Comparison of ENCODE assay signal across 21 mouse cellular contexts in genomic region chr3:94473567-94474232, GRCm38 (mm10). TPM values are rescaled to one million over a fixed set of nuclear protein-coding genes. Genes with fewer than 3 reads are reported as not detected.
DNase-seq lines count a peak whose midpoint lies in the region; ATAC-seq lines count a peak whose summit lies in the region.
"Had no signal": no experiment of that assay in that cellular context is flagged by ENCODE, and none has a peak within 500 bp of the region (broad histone marks: within the 10 kb centered on the region; RNA-seq: fewer than 3 reads in every experiment).

No protein-coding gene starts in this region.

- peaks cover 5% of the 10 kb centered on the region for H3K27me3 ChIP-seq in heart, embryonic 14.5 days (ENCODE audit: control insufficient read depth, insufficient read depth, low read length)
- H3K27me3 ChIP-seq in midbrain, embryonic 16.5 days (ENCODE audit: control insufficient read depth, insufficient read depth, low read depth, low read length), result no peaks in the 10 kb centered on the region
- peaks cover 9% of the 10 kb centered on the region for H3K27me3 ChIP-seq in midbrain, embryonic 10.5 days (ENCODE audit: low read depth, poor library complexity, severe bottlenecking)
- H3K27me3 ChIP-seq: CH12.LX; neural tube, embryonic 13.5 days had no signal

- no peaks in the 10 kb centered on the region for H3K9me3 ChIP-seq in heart, embryonic 14.5 days (ENCODE audit: control insufficient read depth, low read length)
- no peaks in the 10 kb centered on the region for H3K9me3 ChIP-seq in midbrain, embryonic 16.5 days (replicated peaks; ENCODE audit: control insufficient read depth, low read length, poor library complexity, severe bottlenecking)
- no peaks in the 10 kb centered on the region for H3K9me3 ChIP-seq in midbrain, embryonic 10.5 days (replicated peaks)
- H3K9me3 ChIP-seq: embryonic facial prominence, embryonic 10.5 days; limb, embryonic 15.5 days; neural tube, embryonic 13.5 days had no signal

- no peaks in the 10 kb centered on the region for H3K36me3 ChIP-seq in heart, embryonic 14.5 days (ENCODE audit: control insufficient read depth, insufficient read depth, low read length)
- no peaks in the 10 kb centered on the region for H3K36me3 ChIP-seq in midbrain, embryonic 16.5 days (ENCODE audit: control insufficient read depth, insufficient read depth, low read length)
- H3K36me3 ChIP-seq in midbrain, embryonic 10.5 days, result no peaks in the 10 kb centered on the region
- H3K36me3 ChIP-seq: embryonic facial prominence, embryonic 10.5 days; limb, embryonic 15.5 days; neural tube, embryonic 13.5 days had no signal

- H3K4me2 ChIP-seq in heart, embryonic 14.5 days (ENCODE audit: low read length), result peak overlapping the region; percentile 70
- H3K4me2 ChIP-seq in midbrain, embryonic 16.5 days (ENCODE audit: low read length), result no peak overlapping the region

- peak; percentile 54 to 62 for DNase-seq in cerebellum, postnatal 14 days
- no peak for DNase-seq in cerebellum, adult 11 months
- no peak for DNase-seq in heart, adult 8-10 months (ENCODE audit: low spot score)
- no peak for DNase-seq in midbrain, embryonic 10.5 days (ENCODE audit: low spot score)
- peak; percentile 52 for DNase-seq in retina, postnatal 7 days (ENCODE audit: low read depth, low spot score)
- no peak for DNase-seq in kidney, adult 18-20 months
- DNase-seq: cerebellum, postnatal 36 days; kidney, postnatal 10 days; layer of hippocampus, adult 9-11 months; liver, postnatal 0 days; lung, postnatal 4 days; thymus, postnatal 4 days had no signal

- peaks cover 14 to 24% of the 10 kb centered on the region in 2 experiments for H3K4me1 ChIP-seq in heart, embryonic 14.5 days (ENCODE audit: control insufficient read depth in 2 of 2, insufficient read depth in 2 of 2, low read length in 2 of 2)
- H3K4me1 ChIP-seq in midbrain, embryonic 16.5 days (ENCODE audit: control insufficient read depth, insufficient read depth, low read length), result peaks cover 21% of the 10 kb centered on the region; the same call in 1 of the 2 replicates
- H3K4me1 ChIP-seq in midbrain, embryonic 10.5 days, result peaks cover 59% of the 10 kb centered on the region

- H3K27ac ChIP-seq in heart, embryonic 14.5 days (replicated peaks in 1 of 2; ENCODE audit: control insufficient read depth in 1 of 2, insufficient read depth in 1 of 2, low read depth in 2 of 2, low read length in 2 of 2), result peak overlapping the region; percentile 76 to 77
- H3K27ac ChIP-seq in midbrain, embryonic 16.5 days (ENCODE audit: low read length), result peak overlapping the region; percentile 44
- no peak overlapping the region for H3K27ac ChIP-seq in midbrain, embryonic 10.5 days (replicated peaks)
- H3K27ac ChIP-seq: embryonic facial prominence, embryonic 10.5 days had no signal

- no peak for ATAC-seq in heart, embryonic 14.5 days (ENCODE audit: insufficient number of reproducible peaks, insufficient read depth, low FRiP score, low read depth)
- ATAC-seq in midbrain, embryonic 16.5 days, result no peak
- ATAC-seq: liver, postnatal 0 days had no signal

- H3K9ac ChIP-seq in heart, embryonic 14.5 days (ENCODE audit: low read length), result no peak overlapping the region
- no peak overlapping the region for H3K9ac ChIP-seq in midbrain, embryonic 16.5 days (ENCODE audit: low read depth, low read length)
- H3K9ac ChIP-seq: hindbrain, embryonic 14.5 days; limb, embryonic 15.5 days; liver, postnatal 0 days had no signal

- H3K4me3 ChIP-seq in heart, embryonic 14.5 days (ENCODE audit: control insufficient read depth in 1 of 2, insufficient read depth in 1 of 2, low read depth in 1 of 2, low read length in 2 of 2), result no peak overlapping the region
- H3K4me3 ChIP-seq in midbrain, embryonic 16.5 days (ENCODE audit: low read depth, low read length), result no peak overlapping the region
- no peak overlapping the region for H3K4me3 ChIP-seq in midbrain, embryonic 10.5 days
- H3K4me3 ChIP-seq: limb, embryonic 15.5 days; neural tube, embryonic 13.5 days had no signal

- WGBS in heart, embryonic 14.5 days, result 26% methylated on average over 5 of the region's 5 CpGs
- 63% methylated on average over 5 of the region's 5 CpGs for WGBS in midbrain, embryonic 16.5 days
- 87% methylated on average over 5 of the region's 5 CpGs for WGBS in midbrain, embryonic 10.5 days

RNA-seq across cellular contexts. Expression of gene Celf3, which starts 4.4 kb away (rescaled TPM):
- 0.55 and 1.8 TPM in 2 replicates for polyA plus RNA-seq in heart, embryonic 14.5 days (2014; fragmentation: Nextera tagmentation; extraction: Ambion mirVana)
- under 1 TPM in 1 of 4 experiments, not detected in 3; 0.12 TPM for total RNA-seq in heart, adult 8-10 months (2022)
- 261 and 296 TPM in 2 replicates for polyA plus RNA-seq in midbrain, embryonic 16.5 days (2015; fragmentation: Nextera tagmentation; extraction: Ambion mirVana)
- polyA plus RNA-seq in midbrain, embryonic 10.5 days (2016; fragmentation: Nextera tagmentation; extraction: Ambion mirVana), result 69.0 and 128 TPM in 2 replicates

RNA-seq across cellular contexts. Expression of gene Riiad1, which starts 6.4 kb away (rescaled TPM):
- polyA plus RNA-seq in heart, embryonic 14.5 days (2014; fragmentation: Nextera tagmentation; extraction: Ambion mirVana), result 5.5 and 5.8 TPM in 2 replicates
- total RNA-seq in heart, adult 8-10 months (2022), result 1 to 10 TPM in 3 of 4 experiments, under 1 TPM in 1; 0.95 to 2.1 (median 1.1) TPM
- polyA plus RNA-seq in midbrain, embryonic 16.5 days (2015; fragmentation: Nextera tagmentation; extraction: Ambion mirVana), result 26.7 and 27.7 TPM in 2 replicates
- 8.4 and 12.5 TPM in 2 replicates for polyA plus RNA-seq in midbrain, embryonic 10.5 days (2016; fragmentation: Nextera tagmentation; extraction: Ambion mirVana)
- total RNA-seq: CH12.LX had no signal
- polyA plus RNA-seq: liver, postnatal 0 days had no signal

RNA-seq across cellular contexts. Expression of gene Oaz3, which starts 30.0 kb away (rescaled TPM):
- 0.27 and 0.53 TPM in 2 replicates for polyA plus RNA-seq in heart, embryonic 14.5 days (2014; fragmentation: Nextera tagmentation; extraction: Ambion mirVana)
- under 1 TPM in 1 of 4 experiments, not detected in 3; 0.41 TPM for total RNA-seq in heart, adult 8-10 months (2022)
- 1.5 TPM in 2 replicates for polyA plus RNA-seq in midbrain, embryonic 16.5 days (2015; fragmentation: Nextera tagmentation; extraction: Ambion mirVana)
- 0.58 and 0.65 TPM in 2 replicates for polyA plus RNA-seq in midbrain, embryonic 10.5 days (2016; fragmentation: Nextera tagmentation; extraction: Ambion mirVana)
- total RNA-seq: adrenal gland, postnatal 4 days; left cerebral cortex, postnatal 10 days had no signal

RNA-seq across cellular contexts. Expression of gene Mrpl9, which starts 30.6 kb away (rescaled TPM):
- polyA plus RNA-seq in heart, embryonic 14.5 days (2014; fragmentation: Nextera tagmentation; extraction: Ambion mirVana), result 64.5 and 64.8 TPM in 2 replicates
- 10 to 100 TPM; 57.4 to 69.0 (median 61.9) TPM for total RNA-seq in heart, adult 8-10 months (2022)
- polyA plus RNA-seq in midbrain, embryonic 16.5 days (2015; fragmentation: Nextera tagmentation; extraction: Ambion mirVana), result 55.1 and 56.5 TPM in 2 replicates
- polyA plus RNA-seq in midbrain, embryonic 10.5 days (2016; fragmentation: Nextera tagmentation; extraction: Ambion mirVana), result 71.7 and 72.9 TPM in 2 replicates

Comparison
In these comparisons a context has a peak if more than half of its experiments do, and no peak if none do; other contexts are left out.
1. DNase-seq: peak in cerebellum, postnatal 14 days (2 of 2) and retina, postnatal 7 days (single experiment); none in cerebellum, adult 11 months (single experiment), heart, adult 8-10 months (single experiment), midbrain, embryonic 10.5 days (single experiment) and kidney, adult 18-20 months (single experiment).
2. RNA of gene Celf3, which starts 4.4 kb away (polyA plus RNA-seq): 261 to 296 TPM in midbrain, embryonic 16.5 days and 69.0 to 128 TPM in midbrain, embryonic 10.5 days; 0.55 to 1.8 TPM in heart, embryonic 14.5 days; every median in the first group is over 10 times any median in the second.